Mouse (Mus musculus) megakaryocyte, embryonic 14.5 days (primary cell): ENCODE measurements at regions not wholly inside any gene's neighbourhood (a gene's known extent, or its start where the extent isn't known, plus 50 kb on each side); places are given as distances from the start of the nearest gene placed in this dataset.

Experiments used
- FLI1 ChIP-seq: IDR thresholded peaks from 2 replicates; pipeline ENCODE4 v1.6.1; 2012; ENCODE audit warnings: low read length, inconsistent platforms, mixed read lengths
- GATA1 ChIP-seq: IDR thresholded peaks from 3 replicates; pipeline ENCODE4 v1.6.1; 2012; ENCODE audit warnings: mixed read lengths, low read length, inconsistent platforms, borderline replicate concordance

DNA sequence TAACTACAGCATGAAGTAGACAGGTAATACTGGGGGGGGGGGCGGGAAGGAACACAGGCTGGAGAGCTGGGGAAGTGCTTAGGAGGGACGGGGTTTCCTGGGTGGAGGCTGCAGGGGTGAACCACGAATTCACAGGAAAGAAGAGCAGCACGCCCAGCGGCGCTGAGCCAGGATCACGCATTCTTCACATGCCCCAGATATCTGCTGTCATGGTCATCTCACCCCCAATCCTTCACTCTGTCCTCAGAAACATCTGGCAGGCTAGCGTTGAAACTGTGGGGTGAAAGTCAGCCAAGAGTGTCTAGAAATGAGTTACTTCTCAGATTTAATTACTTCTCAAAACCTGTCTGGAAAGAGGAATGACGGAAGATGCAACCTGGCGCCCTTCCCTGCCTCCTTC is 197.3 kb upstream of the Zpld1 start:
- no peak for TF ChIP-seq GATA1
- TF ChIP-seq FLI1 = no peak
